Mouse (Mus musculus) CH12.LX (cell line): ENCODE measurements around the gene Pomt2. TPM values are rescaled to one million over a fixed set of nuclear protein-coding genes. Genes with fewer than 3 reads are reported as not detected.

Experiments
- DNase-seq: peaks from one replicate; pipeline ENCODE4 v3.0.0-alpha.2; 2013; ENCODE audit errors: extremely low read depth
- H3K27ac ChIP-seq: 2 replicates; pipeline ENCODE4 v1.5.1; 2012; ENCODE audit warnings: low read depth, mild to moderate bottlenecking, control low read depth, moderate library complexity; ENCODE audit not compliant: insufficient read depth
- H3K27me3 ChIP-seq: replicated peaks from 2 replicates; pipeline ENCODE3; 2012; ENCODE audit warnings: inconsistent platforms
- H3K36me3 ChIP-seq, 2 experiments: replicated peaks in 1 of 2; 2 replicates each; pipeline versions ENCODE3 to v1.6.1; 2012; ENCODE audit warnings: inconsistent platforms in 1 of 2, low read length in 1 of 2, mild to moderate bottlenecking in 1 of 2, mixed read lengths in 1 of 2, moderate library complexity in 1 of 2; ENCODE audit not compliant: control insufficient read depth in 1 of 2, insufficient read depth in 1 of 2
- H3K4me1 ChIP-seq, 2 experiments: 2 replicates each; pipeline ENCODE4 v1.6.1; 2012; ENCODE audit warnings: inconsistent platforms in 1 of 2, moderate library complexity in 1 of 2; ENCODE audit not compliant: insufficient read depth in 2 of 2, control insufficient read depth in 1 of 2
- H3K4me2 ChIP-seq: 2 replicates; pipeline ENCODE4 v1.6.1; 2012; ENCODE audit warnings: low read depth, mild to moderate bottlenecking, control low read depth; ENCODE audit not compliant: poor library complexity, insufficient read depth, severe bottlenecking
- H3K4me3 ChIP-seq, 3 experiments: fragments of 150-350 bp in 1 of 3; sonication (generic) in 1 of 3; replicated peaks in 1 of 3; 2 replicates each; pipeline versions ENCODE3 to v1.5.1; 2011 to 2012; ENCODE audit warnings: low read depth in 2 of 3, low read length in 2 of 3, mild to moderate bottlenecking in 2 of 3, moderate library complexity in 2 of 3, control low read depth in 1 of 3, improper control_type of control experiment in 1 of 3, inconsistent platforms in 1 of 3, mixed read lengths in 1 of 3; ENCODE audit not compliant: poor library complexity in 1 of 3
- H3K79me2 ChIP-seq: replicated peaks from 2 replicates; pipeline ENCODE4 v1.6.1; 2012; ENCODE audit warnings: mild to moderate bottlenecking, moderate library complexity; ENCODE audit not compliant: control insufficient read depth, poor library complexity, insufficient read depth, severe bottlenecking; ENCODE audit errors: extremely low read depth
- H3K9ac ChIP-seq: 2 replicates; pipeline ENCODE4 v1.6.1; 2012; ENCODE audit warnings: low read depth, mild to moderate bottlenecking, control low read depth, moderate library complexity; ENCODE audit not compliant: insufficient read depth
- H3K9me3 ChIP-seq: replicated peaks from 2 replicates; pipeline ENCODE3; 2012; ENCODE audit warnings: low read length, inconsistent platforms, mixed read lengths
- BHLHE40 ChIP-seq: IDR thresholded peaks from 2 replicates; pipeline ENCODE4 v1.6.1; 2011; ENCODE audit warnings: mild to moderate bottlenecking, low read depth, low read length, improper control_type of control experiment
- CHD1 ChIP-seq: IDR thresholded peaks from 2 replicates; pipeline ENCODE4 v1.6.1; 2012; ENCODE audit warnings: low read depth, low read length, improper control_type of control experiment, inconsistent platforms
- CHD2 ChIP-seq: IDR thresholded peaks from 2 replicates; pipeline ENCODE4 v1.6.1; 2011; ENCODE audit warnings: low read length, improper control_type of control experiment
- CTCF ChIP-seq, 2 experiments: IDR thresholded peaks in 1 of 2; conservative IDR thresholded peaks in 1 of 2; 2 replicates each; pipeline ENCODE4 v1.5.1; 2011 to 2012; ENCODE audit warnings: low read depth in 2 of 2, low read length in 2 of 2, improper control_type of control experiment in 1 of 2, inconsistent platforms in 1 of 2, mild to moderate bottlenecking in 1 of 2, moderate library complexity in 1 of 2
- E2F4 ChIP-seq: IDR thresholded peaks from 2 replicates; pipeline ENCODE4 v1.6.1; 2011; ENCODE audit warnings: low read depth, low read length, improper control_type of control experiment; ENCODE audit not compliant: insufficient replicate concordance
- ELF1 ChIP-seq: IDR thresholded peaks from 2 replicates; pipeline ENCODE4 v1.6.1; 2014; ENCODE audit warnings: low read depth, mild to moderate bottlenecking, inconsistent platforms, low read length, improper control_type of control experiment
- EP300 ChIP-seq: IDR thresholded peaks from 2 replicates; pipeline ENCODE4 v1.6.1; 2011; ENCODE audit warnings: low read length, improper control_type of control experiment
- ETS1 ChIP-seq: conservative IDR thresholded peaks from 2 replicates; pipeline ENCODE4 v1.6.1; 2012; ENCODE audit warnings: low read depth, mild to moderate bottlenecking, inconsistent platforms, low read length, improper control_type of control experiment, moderate library complexity
- GABPA ChIP-seq: IDR thresholded peaks from 2 replicates; pipeline ENCODE4 v1.6.1; 2012; ENCODE audit warnings: low read depth, low read length, improper control_type of control experiment, inconsistent platforms; ENCODE audit not compliant: insufficient replicate concordance
- HCFC1 ChIP-seq: IDR thresholded peaks from 2 replicates; pipeline ENCODE4 v1.6.1; 2012; ENCODE audit warnings: low read depth, mild to moderate bottlenecking, inconsistent platforms, low read length, improper control_type of control experiment
- IRF4 ChIP-seq: IDR thresholded peaks from 2 replicates; pipeline ENCODE4 v1.6.1; 2014; ENCODE audit warnings: low read depth, mild to moderate bottlenecking, inconsistent platforms, low read length, improper control_type of control experiment
- JUN ChIP-seq: IDR thresholded peaks from 2 replicates; pipeline ENCODE4 v1.6.1; 2011; ENCODE audit warnings: low read depth, mild to moderate bottlenecking, low read length, improper control_type of control experiment, moderate library complexity; ENCODE audit not compliant: insufficient read depth
- JUND ChIP-seq: conservative IDR thresholded peaks from 2 replicates; pipeline ENCODE4 v1.6.1; 2011; ENCODE audit warnings: low read depth, low read length, improper control_type of control experiment
- KAT2A ChIP-seq: IDR thresholded peaks from 2 replicates; pipeline ENCODE4 v1.6.1; 2012; ENCODE audit warnings: low read length, improper control_type of control experiment, inconsistent platforms; ENCODE audit not compliant: insufficient replicate concordance
- MAFK ChIP-seq: IDR thresholded peaks from 2 replicates; pipeline ENCODE4 v1.6.1; 2011; ENCODE audit warnings: low read length, improper control_type of control experiment; ENCODE audit not compliant: insufficient replicate concordance
- MAX ChIP-seq: IDR thresholded peaks from 2 replicates; pipeline ENCODE4 v1.6.1; 2011; ENCODE audit warnings: low read length, improper control_type of control experiment
- MAZ ChIP-seq: IDR thresholded peaks from 2 replicates; pipeline ENCODE4 v1.6.1; 2012; ENCODE audit warnings: low read depth, mild to moderate bottlenecking, inconsistent platforms, low read length, improper control_type of control experiment, moderate library complexity
- MEF2A ChIP-seq: IDR thresholded peaks from 2 replicates; pipeline ENCODE4 v1.6.1; 2014; ENCODE audit warnings: low read depth, mild to moderate bottlenecking, inconsistent platforms, low read length, improper control_type of control experiment, borderline replicate concordance
- MXI1 ChIP-seq: IDR thresholded peaks from 2 replicates; pipeline ENCODE4 v1.6.1; 2011; ENCODE audit warnings: mild to moderate bottlenecking, low read depth, low read length, improper control_type of control experiment
- MYC ChIP-seq: IDR thresholded peaks from 2 replicates; pipeline ENCODE4 v1.6.1; 2011; ENCODE audit warnings: low read depth, mild to moderate bottlenecking, improper control_type of control experiment, low read length
- NELFE ChIP-seq: IDR thresholded peaks from 2 replicates; pipeline ENCODE4 v1.6.1; 2011; ENCODE audit warnings: low read depth, low read length, improper control_type of control experiment
- NRF1 ChIP-seq: IDR thresholded peaks from 2 replicates; pipeline ENCODE4 v1.6.1; 2014; ENCODE audit warnings: low read depth, mild to moderate bottlenecking, inconsistent platforms, low read length, improper control_type of control experiment, moderate library complexity
- PAX5 ChIP-seq: IDR thresholded peaks from 2 replicates; pipeline ENCODE4 v1.6.1; 2012; ENCODE audit warnings: low read length, inconsistent platforms, mixed read lengths
- POLR2A ChIP-seq: IDR thresholded peaks from 2 replicates; pipeline ENCODE4 v1.6.1; 2011; ENCODE audit warnings: low read depth, mild to moderate bottlenecking, improper control_type of control experiment, low read length
- POLR2AphosphoS2 ChIP-seq: IDR thresholded peaks from 2 replicates; pipeline ENCODE4 v1.6.1; 2011; ENCODE audit warnings: low read depth, low read length, improper control_type of control experiment
- RAD21 ChIP-seq: IDR thresholded peaks from 2 replicates; pipeline ENCODE4 v1.6.1; 2011; ENCODE audit warnings: low read depth, mild to moderate bottlenecking, low read length, improper control_type of control experiment, moderate library complexity
- RCOR1 ChIP-seq: conservative IDR thresholded peaks from 2 replicates; pipeline ENCODE4 v1.6.1; 2012; ENCODE audit warnings: low read depth, mild to moderate bottlenecking, inconsistent platforms, low read length, improper control_type of control experiment
- SIN3A ChIP-seq: IDR thresholded peaks from 2 replicates; pipeline ENCODE4 v1.6.1; 2012; ENCODE audit warnings: low read length, improper control_type of control experiment, inconsistent platforms
- SMC3 ChIP-seq: IDR thresholded peaks from 2 replicates; pipeline ENCODE4 v1.6.1; 2011; ENCODE audit warnings: low read depth, low read length, improper control_type of control experiment
- TBP ChIP-seq: conservative IDR thresholded peaks from 2 replicates; pipeline ENCODE4 v1.6.1; 2011; ENCODE audit warnings: low read depth, low read length, improper control_type of control experiment
- TCF12 ChIP-seq: IDR thresholded peaks from 2 replicates; pipeline ENCODE4 v1.6.1; 2014; ENCODE audit warnings: low read depth, mild to moderate bottlenecking, inconsistent platforms, low read length, improper control_type of control experiment
- UBTF ChIP-seq: IDR thresholded peaks from 2 replicates; pipeline ENCODE4 v1.6.1; 2012; ENCODE audit warnings: low read depth, mild to moderate bottlenecking, inconsistent platforms, low read length, improper control_type of control experiment, moderate library complexity
- USF1 ChIP-seq: IDR thresholded peaks from 2 replicates; pipeline ENCODE4 v1.6.1; 2014; ENCODE audit warnings: low read depth, mild to moderate bottlenecking, inconsistent platforms, low read length, improper control_type of control experiment
- USF2 ChIP-seq: conservative IDR thresholded peaks from 2 replicates; pipeline ENCODE4 v1.6.1; 2011; ENCODE audit warnings: low read depth, low read length, improper control_type of control experiment
- ZC3H11A ChIP-seq: IDR thresholded peaks from 2 replicates; pipeline ENCODE4 v1.6.1; 2012; ENCODE audit warnings: low read depth, mild to moderate bottlenecking, inconsistent platforms, low read length, improper control_type of control experiment
- ZKSCAN1 ChIP-seq: IDR thresholded peaks from 2 replicates; pipeline ENCODE4 v1.6.1; 2012; ENCODE audit warnings: low read depth, inconsistent platforms, low read length, improper control_type of control experiment, borderline replicate concordance
- ZMIZ1 ChIP-seq: IDR thresholded peaks from 2 replicates; pipeline ENCODE4 v1.6.1; 2012; ENCODE audit warnings: low read depth, mild to moderate bottlenecking, inconsistent platforms, low read length, improper control_type of control experiment
- ZNF384 ChIP-seq: IDR thresholded peaks from 2 replicates; pipeline ENCODE4 v1.6.1; 2012; ENCODE audit warnings: low read depth, low read length, improper control_type of control experiment, inconsistent platforms
- dilution Hi-C: fragments of 300-500 bp; cut with MboI; formaldehyde crosslinking; loops from 2 replicates; pipeline ENCODE4 v1.14.3; 2020; ENCODE audit warnings: low sequenced_read_pairs; ENCODE audit not compliant: extremely low pct_unique_long_range_greater_than_20kb, extremely low pct_ligation_motif_present
- in situ Hi-C: fragments of 300-500 bp; cut with MboI; formaldehyde crosslinking; loops from 3 replicates; pipeline ENCODE4 v1.14.3; 2019; ENCODE audit warnings: low sequenced_read_pairs, low pct_ligation_motif_present, low pct_unique_long_range_greater_than_20kb, mixed read lengths
- polyA plus RNA-seq: library from polyadenylated mRNA; unstranded; fragments of >175 nt; gene quantifications from 2 replicates; pipeline ENCODE4 v1.2.1, GENCODE M21; 2012; ENCODE audit warnings: low read depth; ENCODE audit not compliant: insufficient read length
- total RNA-seq, 2 experiments: library from RNA; depleted of rRNA; stranded (reverse); fragments of 300-350 nt in 1 of 2; fragments of >200 nt in 1 of 2; gene quantifications; 2 replicates each; pipeline ENCODE4 v1.2.3; 2012 to 2014

Pomt2 gene
- 12.4 and 12.8 TPM in 2 replicates for total RNA-seq (2012; rRNA removed)
- 11.7 and 12.0 TPM in 2 replicates for total RNA-seq (2014; rRNA removed)
- 10.5 and 11.6 TPM in 2 replicates for polyA plus RNA-seq

DNA sequence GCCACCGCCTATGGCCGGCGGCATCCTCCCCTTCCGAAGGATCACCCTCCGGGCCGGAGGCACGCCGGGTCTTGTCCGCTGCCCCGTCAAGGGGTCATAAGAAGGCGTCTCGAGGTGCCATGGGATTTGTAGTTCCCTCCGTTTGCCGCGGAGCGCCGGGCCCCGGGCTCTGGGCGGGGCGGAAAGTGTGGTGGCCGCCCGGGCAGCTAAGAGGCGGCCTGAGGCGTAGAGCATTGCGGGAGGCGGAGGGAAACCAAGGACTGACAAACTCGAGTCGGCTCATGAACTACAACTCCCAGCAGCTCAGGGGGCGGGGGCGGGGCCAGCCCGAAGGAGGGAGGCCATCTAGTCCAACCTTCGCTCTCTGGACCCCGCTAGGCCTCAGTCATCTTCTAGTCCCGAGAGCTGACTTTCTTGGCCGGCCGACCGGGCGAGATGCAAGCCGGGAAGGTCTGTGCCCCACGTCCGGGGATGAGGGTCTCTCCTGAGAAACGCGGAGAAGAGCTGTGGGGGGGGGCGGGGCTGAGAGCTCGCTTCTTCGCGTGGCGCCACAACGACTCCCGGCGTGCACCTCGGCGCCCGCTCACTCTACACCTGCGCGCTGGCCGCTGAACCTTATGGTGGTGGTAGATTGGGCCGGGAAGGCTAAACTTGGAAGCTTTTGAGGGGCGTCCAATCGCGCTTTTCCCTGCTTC, at the start of gene Pomt2:
Gene Pomt2 (minus strand): TSS at position 574 of the 695 bp plus-strand sequence.
- Histone ChIP-seq H3K36me3 (peaks cover 3 to 8% of the 10 kb centered on the region in 2 experiments), H3K27me3 (no peaks in the 10 kb centered on the region), H3K27ac (peak within 1 kb of the TSS; percentile 86), H3K4me3 (peak within 1 kb of the TSS; percentile 75 to 98 (median 85)), H3K4me1 (peaks cover 0 to 20% of the 10 kb centered on the region in 2 experiments; a peak in 2 of 4 replicates), H3K9me3 (peaks cover 5% of the 10 kb centered on the region), H3K79me2 (peaks cover 22% of the 10 kb centered on the region), H3K4me2 (peak within 1 kb of the TSS; percentile 89)
- in situ Hi-C loops (no loop called here), dilution Hi-C loops (no loop called here)
- TF ChIP-seq JUN, result no peak
- no peak for TF ChIP-seq USF2
- no peak; the same call in 1 of the 2 replicates for TF ChIP-seq POLR2AphosphoS2
- TF ChIP-seq MEF2A, result 0 out of 2 replicates have a peak, but pooled peaks have one; percentile 57
- no peak; the same call in 1 of the 2 replicates for TF ChIP-seq BHLHE40
- TF ChIP-seq CTCF (conservative IDR thresholded peaks at IDR 0.05 in 1 of 2, IDR thresholded peaks at IDR 0.05 in 1 of 2; ENCODE audit: low read depth in 2 of 2, low read length in 2 of 2), result no peak
- peak; percentile 51 for TF ChIP-seq ELF1
- TF ChIP-seq ZC3H11A, result no peak
- peak; percentile 63 for TF ChIP-seq MAX
- TF ChIP-seq JUND, result no peak
- no peak for TF ChIP-seq ZKSCAN1
- peak; percentile 74 for TF ChIP-seq TCF12
- peak; percentile 78 for TF ChIP-seq NRF1
- TF ChIP-seq MYC, result peak; percentile 32; the same call in 1 of the 2 replicates
- TF ChIP-seq ETS1, result no peak
- no peak for TF ChIP-seq EP300
- peak; percentile 67 for TF ChIP-seq CHD2
- TF ChIP-seq MAZ, result peak; percentile 96
- no peak for TF ChIP-seq SMC3
- peak; percentile 78; the same call in 1 of the 2 replicates for TF ChIP-seq ZMIZ1
- TF ChIP-seq POLR2A, result peak; percentile 76
- peak; percentile 100 for TF ChIP-seq UBTF
- 0 out of 2 replicates have a peak, but pooled peaks have one; percentile 42 for TF ChIP-seq E2F4
- TF ChIP-seq TBP, result no peak
- TF ChIP-seq GABPA, result peak; percentile 45; the same call in 1 of the 2 replicates
- TF ChIP-seq ZNF384, result 0 out of 2 replicates have a peak, but pooled peaks have one; percentile 23
- TF ChIP-seq RAD21, result no peak
- TF ChIP-seq HCFC1, result peak; percentile 94
- TF ChIP-seq KAT2A, result peak; percentile 92
- TF ChIP-seq IRF4, result peak; percentile 8; the same call in 1 of the 2 replicates
- peak; percentile 57 for TF ChIP-seq MXI1
- no peak for TF ChIP-seq PAX5
- peak; percentile 88 for TF ChIP-seq NELFE
- no peak for TF ChIP-seq MAFK
- TF ChIP-seq SIN3A, result peak; percentile 80
- TF ChIP-seq CHD1, result 0 out of 2 replicates have a peak, but pooled peaks have one; percentile 66
- no peak for TF ChIP-seq RCOR1
- TF ChIP-seq USF1, result no peak
- TF ChIP-seq, all 38 proteins: peak for 21
- DNase-seq, result peak; percentile 95
- peak within 1 kb of the TSS; percentile 92 for H3K9ac ChIP-seq
